Mouse (Mus musculus) thymus, postnatal 4 days (tissue): ENCODE measurements around the gene Vmn1r58.
"Not testable (repeated sequence)": the region's sequence is repeated elsewhere in the genome, so short reads cannot be mapped to it uniquely, and the experiment has no call there.

Source experiments
- DNase-seq: peaks from one replicate; pipeline ENCODE4 v3.0.0; 2021

Gene Vmn1r58

DNA sequence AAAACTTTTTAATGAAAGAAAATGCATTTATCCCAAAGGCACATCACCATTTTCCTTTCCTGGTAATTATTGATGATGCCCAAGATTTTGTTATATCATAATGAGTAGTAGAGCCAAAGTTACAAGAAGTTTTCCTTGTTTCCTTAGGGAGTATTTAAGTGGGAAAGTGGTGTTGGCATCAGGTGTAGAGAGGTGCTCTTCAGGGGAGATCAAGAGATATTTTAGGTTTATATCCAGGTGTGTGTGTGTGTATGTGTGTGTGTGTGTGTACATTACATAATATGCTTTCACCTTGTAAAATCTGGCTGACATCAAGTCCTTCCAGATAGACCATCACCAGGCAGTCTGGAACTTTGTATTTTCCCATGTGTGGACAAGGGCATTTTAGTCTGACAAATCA is at the start of gene Vmn1r58:
Vmn1r58 (minus strand) TSS at position 101 of the 400 bp plus-strand sequence.
- not testable (repeated sequence) for DNase-seq

GRCm38 (mm10) chr7:5456674-5457073 is 43.5 kb upstream of the Vmn1r58 start, which contains the start of gene Vmn1r59:
Gene Vmn1r59, minus strand, starts transcription at chr7:5456774.
- DNase-seq = no peak

DNA sequence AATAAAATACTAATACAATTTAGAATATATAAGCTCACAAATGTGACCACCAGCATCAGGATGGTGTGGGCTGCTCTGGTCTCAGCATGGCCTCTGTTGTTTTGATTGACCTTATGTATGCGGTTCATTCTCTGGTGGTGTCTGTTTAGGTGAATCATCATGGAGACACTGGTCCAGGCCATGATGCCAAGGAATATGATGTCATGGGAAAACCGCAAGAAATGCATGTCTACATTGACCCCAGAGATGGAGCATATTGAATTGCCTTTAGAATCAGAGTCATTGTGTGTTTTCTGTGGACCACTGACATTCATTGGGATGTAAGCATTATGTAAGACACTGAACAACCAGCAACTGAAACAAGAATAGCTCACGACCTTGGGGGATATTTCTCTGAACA is 40.8 kb upstream of the Vmn1r58 start:
- DNase-seq = not testable (repeated sequence)

- no peak for DNase-seq
Observed at GRCm38 (mm10) chr7:5448627-5449026, 35.4 kb upstream of the Vmn1r58 start.

GRCm38 (mm10) chr7:5406201-5406600 is 7.0 kb downstream of the Vmn1r58 start:
- no peak for DNase-seq

GRCm38 (mm10) chr7:5366724-5367123 is 46.5 kb downstream of the Vmn1r58 start:
- no peak for DNase-seq

DNA sequence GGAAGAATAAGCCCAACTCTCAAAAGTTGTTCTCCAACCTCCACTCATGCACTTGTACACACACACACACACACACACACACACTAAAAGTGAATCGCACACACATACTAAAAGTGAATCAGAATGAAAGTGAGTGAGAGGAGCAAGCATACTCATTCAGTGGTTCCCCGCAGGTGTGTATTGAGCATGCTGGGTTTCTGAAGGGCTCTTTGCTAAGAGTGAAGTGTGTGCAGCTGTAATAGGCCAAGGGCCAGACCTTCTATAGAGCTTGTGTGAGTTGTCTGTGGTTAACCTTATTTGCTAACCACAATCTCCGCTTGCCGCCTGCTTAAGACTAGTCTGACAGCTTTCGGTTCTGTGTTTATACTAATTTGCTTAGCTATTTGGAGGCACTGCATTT is 49.6 kb downstream of the Vmn1r58 start:
- no peak for DNase-seq
